Mouse (Mus musculus): Measurements from ENCODE around the gene Sgcg. TPM values are rescaled to one million over a fixed set of nuclear protein-coding genes. Genes with fewer than 3 reads are reported as not detected.

Gene Sgcg
- polyA plus RNA-seq, 1 experiment from 2014 or later = 0.20 TPM

GRCm38 (mm10) chr14:61172548-61173158 lies 85.6 kb downstream of the Sgcg start:
- Histone ChIP-seq H3K36me3 (no peaks in the 10 kb centered on the region), H3K27me3 (no peaks in the 10 kb centered on the region)
- peak; percentile 99 for ATAC-seq (replicated peaks)

GRCm38 (mm10) chr14:61171261-61171970 lies 86.9 kb downstream of the Sgcg start:
- H3K4me1 ChIP-seq = peaks cover 26% of the 10 kb centered on the region
- ATAC-seq (replicated peaks) = no peak
- H3K4me3 ChIP-seq = no peak overlapping the region
- H3K9me3 ChIP-seq = no peaks in the 10 kb centered on the region
- no peaks in the 10 kb centered on the region for H3K36me3 ChIP-seq
- no peak overlapping the region for H3K4me2 ChIP-seq (replicated peaks)
- whole genome bisulfite sequencing = 92% methylated on average over 5 of the region's 5 CpGs
- no peaks in the 10 kb centered on the region for H3K27me3 ChIP-seq
- H3K9ac ChIP-seq (replicated peaks) = no peak overlapping the region
- no peak overlapping the region for H3K27ac ChIP-seq (replicated peaks)

More at GRCm38 (mm10) chr14:61172548-61173158, 85.6 kb downstream of the Sgcg start:
- Histone ChIP-seq H3K9ac (replicated peaks) (peak overlapping the region; percentile 88), H3K4me3 (peak overlapping the region; percentile 90), H3K27ac (replicated peaks) (peak overlapping the region; percentile 92), H3K9me3 (no peaks in the 10 kb centered on the region), H3K4me2 (replicated peaks) (peak overlapping the region; percentile 51), H3K4me1 (peaks cover 26% of the 10 kb centered on the region)
- under 1% methylated on average over 52 of the region's 52 CpGs for WGBS

Other genes with a start within 250 kb of the Sgcg start
- 45.1 and 50.0 TPM in 2 replicates for gene Tnfrsf19, start 212.0 kb downstream of the Sgcg start, polyA plus RNA-seq (2015; fragmentation: Nextera tagmentation; extraction: Ambion mirVana)
- 8.1 TPM in 2 replicates for gene Sacs, start 120.0 kb downstream of the Sgcg start, polyA plus RNA-seq (2015; fragmentation: Nextera tagmentation; extraction: Ambion mirVana)
- 0.28 and 0.33 TPM in 2 replicates for gene Arl11, start 51.3 kb upstream of the Sgcg start, polyA plus RNA-seq (2015; fragmentation: Nextera tagmentation; extraction: Ambion mirVana)
- gene Ebpl, start 101.9 kb upstream of the Sgcg start, polyA plus RNA-seq (2015; fragmentation: Nextera tagmentation; extraction: Ambion mirVana) = 11.1 TPM in 2 replicates
- 82.1 TPM in 2 replicates for gene Kpna3, start 181.4 kb upstream of the Sgcg start, polyA plus RNA-seq (2015; fragmentation: Nextera tagmentation; extraction: Ambion mirVana)

All from forebrain, embryonic 15.5 days (tissue).